Mouse (Mus musculus): Measurements from ENCODE around the gene Gm14597. TPM values are rescaled to one million over a fixed set of nuclear protein-coding genes. Genes with fewer than 3 reads are reported as not detected.

Gene Gm14597
- polyA plus RNA-seq, 1 experiment = not detected

DNA sequence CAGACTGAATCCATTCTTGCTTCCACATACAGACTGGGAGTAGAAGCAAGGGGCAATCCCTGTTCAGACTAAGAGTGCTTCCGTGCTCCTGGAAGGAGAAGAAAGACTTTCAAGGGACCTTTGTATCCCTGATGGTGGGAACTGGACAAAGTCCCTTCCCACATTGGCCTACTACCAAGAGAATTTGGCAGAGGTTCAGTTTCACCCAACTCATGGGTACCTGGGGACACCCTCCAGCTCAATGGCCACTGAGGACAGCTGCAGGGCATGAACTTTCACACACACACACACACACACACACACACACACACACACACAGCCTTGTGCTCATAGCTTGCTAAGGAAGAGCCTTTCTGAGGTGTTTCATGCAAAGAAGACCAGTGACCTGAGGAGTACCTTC lies 29.5 kb downstream of the Gm14597 start:
- H3K4me2 ChIP-seq (ENCODE audit: low read depth) = no peak overlapping the region
- H3K4me3 ChIP-seq = no peak overlapping the region
- no peaks in the 10 kb centered on the region for H3K27me3 ChIP-seq (ENCODE audit: control insufficient read depth, insufficient read depth, insufficient read length)
- H3ac ChIP-seq (ENCODE audit: control insufficient read depth, insufficient read length) = no peak overlapping the region
- TF ChIP-seq E2F4 (IDR thresholded peaks at IDR 0.05; ENCODE audit: insufficient read depth) = no peak
- TF ChIP-seq MYOG (IDR thresholded peaks at IDR 0.05; ENCODE audit: control insufficient read depth in 1 of 3, insufficient read depth in 1 of 3, insufficient read length in 2 of 3, low read depth in 2 of 3) = no peak
- TF ChIP-seq REST (IDR thresholded peaks at IDR 0.05; ENCODE audit: insufficient read depth, insufficient read length) = no peak
- no peak for TF ChIP-seq POLR2AphosphoS2 (IDR thresholded peaks at IDR 0.05; ENCODE audit: insufficient read length, low read depth)
- no peak for TF ChIP-seq TCF12 (IDR thresholded peaks at IDR 0.05; ENCODE audit: insufficient read depth, poor library complexity, severe bottlenecking)
- TF ChIP-seq USF1 (IDR thresholded peaks at IDR 0.05; ENCODE audit: low read depth) = no peak
- no peak for TF ChIP-seq CEBPB (IDR thresholded peaks at IDR 0.05; ENCODE audit: insufficient read depth, poor library complexity, severe bottlenecking)
- TF ChIP-seq SRF (IDR thresholded peaks at IDR 0.05; ENCODE audit: control insufficient read depth, insufficient read length, low read depth) = no peak
- TF ChIP-seq POLR2A (IDR thresholded peaks at IDR 0.05; ENCODE audit: insufficient read length, low read depth) = no peak
- TF ChIP-seq MAX (IDR thresholded peaks at IDR 0.05; ENCODE audit: low read depth) = no peak
- TF ChIP-seq TCF3 (IDR thresholded peaks at IDR 0.05; ENCODE audit: insufficient read length, low read depth) = no peak
- no peak for TF ChIP-seq MYOD1 (IDR thresholded peaks at IDR 0.05; ENCODE audit: control insufficient read depth in 1 of 3, insufficient read length in 2 of 3, low read depth in 2 of 3)
- H3K36me3 ChIP-seq (ENCODE audit: control insufficient read depth, insufficient read depth) = no peaks in the 10 kb centered on the region
- H3K79me2 ChIP-seq (ENCODE audit: control insufficient read depth, insufficient read depth) = no peaks in the 10 kb centered on the region

Other genes with a start within 250 kb of the Gm14597 start
- gene Mospd1, start 238.5 kb downstream of the Gm14597 start, polyA plus RNA-seq (2012; fragmentation: generic; extraction: Trizol) = 20.0 TPM
- gene Etd, start 174.1 kb downstream of the Gm14597 start, polyA plus RNA-seq (2012; fragmentation: generic; extraction: Trizol) = not detected
- 3.3 TPM for gene Rtl8c, start 947 bp downstream of the Gm14597 start, polyA plus RNA-seq (2012; fragmentation: generic; extraction: Trizol)
- gene Rtl8a, start 34.7 kb upstream of the Gm14597 start, polyA plus RNA-seq (2012; fragmentation: generic; extraction: Trizol) = 83.8 TPM
- gene Rtl8b, start 61.4 kb upstream of the Gm14597 start, polyA plus RNA-seq (2012; fragmentation: generic; extraction: Trizol) = 75.5 TPM
- gene 4930502E18Rik, start 115.8 kb upstream of the Gm14597 start, polyA plus RNA-seq (2012; fragmentation: generic; extraction: Trizol) = 0.05 TPM
- gene 1700013H16Rik, start 148.9 kb upstream of the Gm14597 start, polyA plus RNA-seq (2012; fragmentation: generic; extraction: Trizol) = not detected
- gene Zfp36l3, start 167.4 kb upstream of the Gm14597 start, polyA plus RNA-seq (2012; fragmentation: generic; extraction: Trizol) = 0.06 TPM
- 22.0 TPM for gene Xlr, start 188.7 kb upstream of the Gm14597 start, polyA plus RNA-seq (2012; fragmentation: generic; extraction: Trizol)

Data from myocyte (in vitro differentiated cells).